Mouse (Mus musculus): Measurements from ENCODE around the gene Rbl1. TPM values are rescaled to one million over a fixed set of nuclear protein-coding genes. Genes with fewer than 3 reads are reported as not detected.
A peak's percentile ranks its signal among the peaks of the same experiment; 100 is the strongest.

The Rbl1 gene
- polyA plus RNA-seq, 1 experiment from 2014 or later: 5.7 TPM

DNA sequence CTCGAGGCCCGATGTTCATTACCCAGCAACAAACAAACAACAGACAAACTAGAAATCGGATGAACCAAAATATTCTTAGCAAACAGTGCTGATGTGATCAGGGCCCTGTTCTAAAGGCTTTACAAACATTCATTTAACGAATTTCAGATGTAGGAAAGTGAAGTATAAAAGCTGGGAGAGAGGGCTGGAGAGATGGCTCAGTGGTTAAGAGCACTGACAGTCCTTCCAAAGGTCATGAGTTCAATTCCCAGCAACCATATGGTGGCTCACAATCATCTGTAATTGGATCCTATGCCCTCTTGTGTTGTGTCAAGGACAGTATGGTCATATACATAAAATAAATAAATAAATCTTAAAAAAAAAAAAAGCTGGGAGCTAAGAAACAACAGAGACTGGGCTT lies 68.2 kb downstream of the Rbl1 start:
- no peaks in the 10 kb centered on the region; the same call in 1 of the 2 replicates for H3K9me3 ChIP-seq (ENCODE audit: low read length)
- no peak overlapping the region for H3K9ac ChIP-seq (replicated peaks; ENCODE audit: low read depth)
- WGBS: 86% methylated on average over 4 of the region's 4 CpGs
- TF ChIP-seq EP300 (IDR thresholded peaks at IDR 0.05) (no peak), CTCF (IDR thresholded peaks at IDR 0.05) (no peak)
- no peak overlapping the region for H3K4me3 ChIP-seq (ENCODE audit: low read depth, low read length)
- no peaks in the 10 kb centered on the region; the same call in 1 of the 2 replicates for H3K4me1 ChIP-seq (ENCODE audit: insufficient read depth, low read depth, low read length)
- no peak for ATAC-seq
- no peaks in the 10 kb centered on the region for H3K36me3 ChIP-seq (ENCODE audit: insufficient read depth, low read length)
- H3K27ac ChIP-seq (ENCODE audit: low read length): no peak overlapping the region
- H3K27me3 ChIP-seq (replicated peaks; ENCODE audit: insufficient read depth, low read length): no peaks in the 10 kb centered on the region
- no peak for DNase-seq (ENCODE audit: low spot score)
- no peak overlapping the region for H3K4me2 ChIP-seq (replicated peaks; ENCODE audit: low read depth, low read length)

DNA sequence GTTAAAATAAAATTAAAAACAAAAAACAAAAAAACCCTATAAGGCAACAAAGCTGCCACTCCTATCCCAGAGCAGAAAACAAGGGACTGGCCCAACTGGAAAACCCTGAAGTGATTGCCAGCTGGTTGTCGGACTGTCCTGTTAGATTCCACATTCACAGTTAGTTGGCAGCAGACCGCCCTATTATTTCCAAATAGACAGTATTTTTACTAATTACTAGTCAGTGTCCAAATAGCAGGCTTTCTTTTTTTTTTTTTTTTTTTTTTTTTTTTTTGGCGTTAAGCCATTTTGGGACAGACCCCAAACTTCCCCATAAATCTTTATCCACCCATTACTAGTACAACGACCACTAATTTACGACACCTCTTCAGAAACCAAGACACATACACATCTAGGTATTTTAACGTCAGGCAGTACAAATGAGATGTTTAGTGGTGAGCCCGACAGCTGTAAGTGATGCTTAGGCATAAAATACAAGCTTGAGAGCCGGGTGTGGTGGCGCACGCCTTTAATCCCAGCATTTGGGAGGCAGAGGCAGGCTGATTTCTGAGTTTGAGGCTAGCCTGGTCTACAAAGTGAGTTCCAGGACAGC lies 68.7 kb downstream of the Rbl1 start:
- H3K4me2 ChIP-seq (replicated peaks; ENCODE audit: low read depth, low read length): peak overlapping the region; percentile 79
- H3K36me3 ChIP-seq (ENCODE audit: insufficient read depth, low read length): no peaks in the 10 kb centered on the region
- 0 out of 2 replicates have a peak, but pooled peaks have one; percentile 21 for ATAC-seq
- no peak for TF ChIP-seq CTCF (IDR thresholded peaks at IDR 0.05)
- TF ChIP-seq EP300 (IDR thresholded peaks at IDR 0.05): no peak; the same call in 1 of the 2 replicates
- H3K4me3 ChIP-seq (ENCODE audit: low read depth, low read length): peak overlapping the region; percentile 67; the same call in 1 of the 2 replicates
- H3K9ac ChIP-seq (replicated peaks; ENCODE audit: low read depth): no peak overlapping the region
- 74% methylated on average over 10 of the region's 10 CpGs for WGBS
- H3K9me3 ChIP-seq (ENCODE audit: low read length): no peaks in the 10 kb centered on the region; the same call in 1 of the 2 replicates
- peak; percentile 61 for DNase-seq (ENCODE audit: low spot score)
- H3K27me3 ChIP-seq (replicated peaks; ENCODE audit: insufficient read depth, low read length): no peaks in the 10 kb centered on the region
- H3K27ac ChIP-seq (ENCODE audit: low read length): peak overlapping the region; percentile 91
- no peaks in the 10 kb centered on the region; the same call in 1 of the 2 replicates for H3K4me1 ChIP-seq (ENCODE audit: insufficient read depth, low read depth, low read length)

DNA sequence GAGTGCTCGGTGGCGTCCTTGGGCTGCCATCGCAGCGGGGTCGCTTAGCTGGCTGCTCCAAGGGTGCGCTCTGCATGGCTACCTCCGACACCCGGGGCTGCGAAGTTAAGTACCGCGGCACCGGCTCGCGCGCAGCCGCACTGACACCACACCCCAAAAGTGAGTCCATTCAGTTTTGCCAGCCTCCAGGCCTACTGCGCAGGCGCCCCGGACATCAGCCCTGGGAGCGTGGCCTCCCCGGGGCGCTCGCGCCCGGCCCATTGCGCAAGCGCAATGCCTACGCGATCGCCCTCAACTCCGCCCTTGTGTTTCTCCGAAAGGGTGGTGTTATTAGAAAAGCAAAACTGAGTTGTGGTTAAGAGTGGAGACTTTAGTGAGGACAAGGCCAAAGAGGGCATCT lies 69.3 kb downstream of the Rbl1 start, which contains the start of gene Samhd1:
Gene Samhd1, minus strand, starts transcription at position 252 of the 400 bp plus-strand sequence.
- Histone ChIP-seq H3K27me3 (replicated peaks; ENCODE audit: insufficient read depth, low read length) (no peaks in the 10 kb centered on the region), H3K36me3 (ENCODE audit: insufficient read depth, low read length) (no peaks in the 10 kb centered on the region), H3K4me3 (ENCODE audit: low read depth, low read length) (peak within 1 kb of the TSS; percentile 67), H3K4me2 (replicated peaks; ENCODE audit: low read depth, low read length) (peak within 1 kb of the TSS; percentile 79), H3K4me1 (ENCODE audit: insufficient read depth, low read depth, low read length) (no peaks in the 10 kb centered on the region; the same call in 1 of the 2 replicates), H3K9me3 (ENCODE audit: low read length) (no peaks in the 10 kb centered on the region), H3K27ac (ENCODE audit: low read length) (peak within 1 kb of the TSS; percentile 91), H3K9ac (replicated peaks; ENCODE audit: low read depth) (peak within 1 kb of the TSS; percentile 71)
- under 1% methylated on average over 32 of the region's 32 CpGs for WGBS
- ATAC-seq: peak; percentile 92
- peak; percentile 98 for DNase-seq (ENCODE audit: low spot score)
- TF ChIP-seq CTCF (IDR thresholded peaks at IDR 0.05): peak; percentile 39
- TF ChIP-seq EP300 (IDR thresholded peaks at IDR 0.05): no peak

DNA sequence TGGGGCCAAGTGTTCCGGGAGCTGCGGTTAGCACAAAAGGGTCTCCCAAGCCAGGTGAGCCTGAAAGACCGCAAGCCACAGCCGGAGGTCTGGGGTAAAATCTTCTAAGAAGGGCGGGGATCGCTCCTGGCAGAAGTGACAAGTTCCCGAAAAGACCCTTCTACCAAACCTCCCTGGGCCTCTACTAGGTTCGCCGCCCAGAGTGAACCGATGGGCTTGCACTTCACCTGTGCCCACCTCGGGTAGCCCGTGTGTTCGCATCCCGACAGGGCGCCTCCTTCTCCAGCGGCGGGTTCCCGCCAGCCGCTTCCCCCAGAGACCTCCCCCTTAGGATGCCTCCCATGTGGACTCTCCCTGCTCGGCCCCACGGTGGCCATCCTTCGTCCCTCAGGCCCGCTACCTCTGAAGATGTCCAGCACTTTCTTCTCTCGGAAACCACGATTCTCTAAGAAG lies 69.8 kb downstream of the Rbl1 start:
- Histone ChIP-seq H3K9ac (replicated peaks; ENCODE audit: low read depth) (peak overlapping the region; percentile 71), H3K27ac (ENCODE audit: low read length) (peak overlapping the region; percentile 91), H3K9me3 (ENCODE audit: low read length) (no peaks in the 10 kb centered on the region), H3K4me3 (ENCODE audit: low read depth, low read length) (peak overlapping the region; percentile 67), H3K27me3 (replicated peaks; ENCODE audit: insufficient read depth, low read length) (no peaks in the 10 kb centered on the region), H3K4me1 (ENCODE audit: insufficient read depth, low read depth, low read length) (no peaks in the 10 kb centered on the region; the same call in 1 of the 2 replicates), H3K4me2 (replicated peaks; ENCODE audit: low read depth, low read length) (peak overlapping the region; percentile 79), H3K36me3 (ENCODE audit: insufficient read depth, low read length) (no peaks in the 10 kb centered on the region)
- no peak for DNase-seq (ENCODE audit: low spot score)
- 1% methylated on average over 25 of the region's 25 CpGs for WGBS
- TF ChIP-seq EP300 (IDR thresholded peaks at IDR 0.05) (no peak), CTCF (IDR thresholded peaks at IDR 0.05) (no peak)
- peak; percentile 30 for ATAC-seq

DNA sequence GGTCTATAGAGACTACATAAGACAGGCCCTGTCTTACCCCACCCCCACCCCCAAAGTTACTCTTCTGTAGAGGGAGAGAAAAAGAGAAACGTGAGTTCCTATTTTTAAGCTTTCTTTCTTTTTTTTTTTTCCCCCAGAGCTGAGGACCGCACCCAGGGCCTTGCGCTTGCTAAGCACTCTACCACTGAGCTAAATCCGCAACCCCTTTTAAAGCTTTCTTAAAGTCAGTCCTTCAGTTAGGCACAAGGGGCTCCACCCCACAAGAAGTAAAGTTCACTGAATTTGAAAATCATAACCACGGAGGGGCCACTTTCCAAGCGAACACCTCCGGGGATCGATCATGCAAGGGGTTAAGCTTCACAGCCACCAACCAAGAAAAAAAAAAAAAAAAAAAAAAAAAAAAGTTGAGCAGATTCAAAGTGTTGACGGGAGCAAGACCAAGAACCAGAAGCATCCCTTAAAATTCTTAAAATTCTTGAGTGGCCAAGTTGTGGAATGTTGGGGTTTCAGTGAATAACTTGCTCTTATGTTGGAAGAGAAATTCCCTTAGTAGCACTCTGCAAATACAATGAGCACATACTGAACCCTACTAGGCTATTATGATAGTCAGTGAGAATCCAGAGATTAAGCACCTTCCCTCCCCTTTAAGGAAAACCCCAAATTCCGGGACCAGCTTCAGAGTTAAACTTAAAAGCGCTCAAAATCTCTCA lies 70.4 kb downstream of the Rbl1 start:
- peak overlapping the region; percentile 79 for H3K4me2 ChIP-seq (replicated peaks; ENCODE audit: low read depth, low read length)
- H3K9ac ChIP-seq (replicated peaks; ENCODE audit: low read depth): peak overlapping the region; percentile 71
- no peaks in the 10 kb centered on the region; the same call in 1 of the 2 replicates for H3K4me1 ChIP-seq (ENCODE audit: insufficient read depth, low read depth, low read length)
- WGBS: 14% methylated on average over 11 of the region's 11 CpGs
- ATAC-seq: peak; percentile 21
- no peaks in the 10 kb centered on the region for H3K27me3 ChIP-seq (replicated peaks; ENCODE audit: insufficient read depth, low read length)
- H3K9me3 ChIP-seq (ENCODE audit: low read length): no peaks in the 10 kb centered on the region
- TF ChIP-seq EP300 (IDR thresholded peaks at IDR 0.05) (peak; percentile 75), CTCF (IDR thresholded peaks at IDR 0.05) (no peak)
- H3K36me3 ChIP-seq (ENCODE audit: insufficient read depth, low read length): no peaks in the 10 kb centered on the region
- H3K4me3 ChIP-seq (ENCODE audit: low read depth, low read length): peak overlapping the region; percentile 67
- H3K27ac ChIP-seq (ENCODE audit: low read length): peak overlapping the region; percentile 91
- peak; percentile 69 for DNase-seq (ENCODE audit: low spot score)
